Mouse (Mus musculus) urinary bladder, postnatal 10 days (tissue): ENCODE results near the gene Acp2.

Experiments used
- DNase-seq: peaks from one replicate; pipeline ENCODE4 v3.0.0; 2022; ENCODE audit warnings: low spot score

Gene Acp2

GRCm38 (mm10) chr2:91202222-91202971 lies at the start of gene Acp2, which contains the start of gene Nr1h3:
Gene Acp2, plus strand, starts transcription at chr2:91202885.
Gene Nr1h3, minus strand, starts transcription at chr2:91202834.
- DNase-seq, result peak; percentile 64

GRCm38 (mm10) chr2:91152885-91153377 lies 49.8 kb upstream of the Acp2 start:
- no peak for DNase-seq

- no peak for DNase-seq
Observed at GRCm38 (mm10) chr2:91154091-91154490, 48.6 kb upstream of the Acp2 start.

GRCm38 (mm10) chr2:91157002-91157752 lies 45.5 kb upstream of the Acp2 start:
- no peak for DNase-seq

- no peak for DNase-seq
Observed at GRCm38 (mm10) chr2:91160591-91160990, 42.1 kb upstream of the Acp2 start.

- no peak for DNase-seq
Observed at GRCm38 (mm10) chr2:91162952-91163351, 39.7 kb upstream of the Acp2 start.

- no peak for DNase-seq
Observed at GRCm38 (mm10) chr2:91163532-91163931, 39.2 kb upstream of the Acp2 start.

GRCm38 (mm10) chr2:91164991-91165390 lies 37.7 kb upstream of the Acp2 start:
- DNase-seq, result no peak

- no peak for DNase-seq
Observed at GRCm38 (mm10) chr2:91167629-91168028, 35.1 kb upstream of the Acp2 start.

GRCm38 (mm10) chr2:91169587-91170322 lies 32.9 kb upstream of the Acp2 start:
- no peak for DNase-seq

- DNase-seq, result no peak
Observed at GRCm38 (mm10) chr2:91175490-91175889, 27.2 kb upstream of the Acp2 start.

- DNase-seq, result no peak
Observed at GRCm38 (mm10) chr2:91176234-91176633, 26.5 kb upstream of the Acp2 start.

- no peak for DNase-seq
Observed at GRCm38 (mm10) chr2:91179825-91180224, 22.9 kb upstream of the Acp2 start.

- DNase-seq, result no peak
Observed at GRCm38 (mm10) chr2:91180706-91181105, 22.0 kb upstream of the Acp2 start.

- DNase-seq, result no peak
Observed at GRCm38 (mm10) chr2:91182016-91182404, 20.7 kb upstream of the Acp2 start.

- DNase-seq, result no peak
Observed at GRCm38 (mm10) chr2:91182405-91183147, 20.1 kb upstream of the Acp2 start.

- peak; percentile 62 for DNase-seq
Observed at GRCm38 (mm10) chr2:91183148-91183513, 19.6 kb upstream of the Acp2 start.

GRCm38 (mm10) chr2:91183711-91184405 lies 18.8 kb upstream of the Acp2 start, which contains the start of gene Madd:
Gene Madd, minus strand, starts transcription at chr2:91183837.
- DNase-seq, result no peak

GRCm38 (mm10) chr2:91186208-91186607 lies 16.5 kb upstream of the Acp2 start:
- DNase-seq, result no peak

- DNase-seq, result no peak
Observed at GRCm38 (mm10) chr2:91187431-91187830, 15.3 kb upstream of the Acp2 start.

- DNase-seq, result no peak
Observed at GRCm38 (mm10) chr2:91190501-91190900, 12.2 kb upstream of the Acp2 start.
